Mouse (Mus musculus): ENCODE results near the gene Mapk9. TPM values are rescaled to one million over a fixed set of nuclear protein-coding genes. Genes with fewer than 3 reads are reported as not detected.
A peak's percentile ranks its signal among the peaks of the same experiment; 100 is the strongest.

Gene Mapk9
- total RNA-seq, 2 experiments from 2014 or later = 32.4 to 37.8 TPM

GRCm38 (mm10) chr11:49888469-49888868, 41.9 kb downstream of the Mapk9 start:
- ATAC-seq (ENCODE audit: poor library complexity, severe bottlenecking) = no peak

- no peak for ATAC-seq (ENCODE audit: poor library complexity, severe bottlenecking)
Measured at GRCm38 (mm10) chr11:49891993-49892392, 45.4 kb downstream of the Mapk9 start.

DNA sequence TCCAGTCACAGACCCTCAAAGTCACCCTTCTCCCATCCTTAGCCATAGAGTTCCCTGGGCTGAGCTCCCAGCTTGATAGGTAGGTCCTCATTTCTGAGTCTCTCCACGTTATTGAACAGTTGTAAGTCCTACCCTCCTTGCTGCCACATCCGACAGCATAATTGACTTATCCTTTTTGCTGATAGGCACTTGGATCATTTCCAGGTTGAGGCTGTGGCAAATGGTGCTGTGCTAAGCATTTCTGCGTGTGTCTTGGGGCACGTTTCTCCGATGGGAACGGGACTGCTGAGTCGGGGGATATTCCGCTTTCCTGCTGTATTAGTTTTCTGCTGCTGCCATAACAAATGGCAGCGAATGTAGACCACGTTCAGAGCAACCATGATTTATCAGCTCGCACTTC, 47.3 kb downstream of the Mapk9 start:
- ATAC-seq (ENCODE audit: poor library complexity, severe bottlenecking) = no peak

GRCm38 (mm10) chr11:49895966-49896590, 49.5 kb downstream of the Mapk9 start:
- no peak for ATAC-seq (ENCODE audit: poor library complexity, severe bottlenecking)

GRCm38 (mm10) chr11:49900043-49900442, 53.5 kb downstream of the Mapk9 start:
- ATAC-seq (ENCODE audit: poor library complexity, severe bottlenecking) = no peak

GRCm38 (mm10) chr11:49900962-49901658, 54.6 kb downstream of the Mapk9 start:
- 0 out of 2 replicates have a peak, but pooled peaks have one; percentile 15 for ATAC-seq (ENCODE audit: poor library complexity, severe bottlenecking)

GRCm38 (mm10) chr11:49901659-49902458, 55.3 kb downstream of the Mapk9 start, which contains the start of gene Rasgef1c:
Gene Rasgef1c (plus strand): TSS chr11:49901835.
- peak; percentile 90 for ATAC-seq (ENCODE audit: poor library complexity, severe bottlenecking)

- peak; percentile 75 for ATAC-seq (ENCODE audit: poor library complexity, severe bottlenecking)
Measured at GRCm38 (mm10) chr11:49903333-49903732, 56.8 kb downstream of the Mapk9 start.

DNA sequence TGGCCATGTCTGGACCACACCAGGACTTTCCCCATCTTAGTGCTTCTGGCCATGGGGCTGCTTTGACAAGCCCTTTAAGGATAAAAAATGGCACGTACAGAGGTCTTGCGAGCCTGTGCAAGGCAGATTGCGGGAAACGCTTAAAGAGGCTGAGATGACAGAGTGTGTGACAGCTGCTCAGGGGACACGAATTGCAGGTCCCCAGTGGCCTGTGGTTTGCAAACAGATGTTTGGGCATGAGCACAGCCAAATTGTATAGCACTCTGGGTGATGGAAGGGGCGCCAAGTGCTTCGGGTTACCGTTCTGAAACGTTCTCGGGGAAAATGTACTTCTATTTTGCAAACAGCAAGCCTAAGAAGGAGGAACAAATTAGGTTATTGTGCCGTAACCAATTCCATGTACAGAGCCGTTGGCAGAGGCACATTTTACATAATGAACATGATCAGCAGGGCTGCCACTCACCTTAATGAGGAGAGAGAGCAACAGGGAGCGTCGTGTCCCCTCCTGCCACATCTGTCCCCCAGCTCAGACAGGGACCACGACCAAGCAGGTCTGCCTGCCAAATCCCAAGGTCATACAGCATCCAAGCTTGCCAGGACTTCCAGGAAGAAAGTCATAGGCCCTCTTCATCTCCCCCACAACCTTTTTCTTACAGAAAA, 72.1 kb downstream of the Mapk9 start:
- no peak for ATAC-seq (ENCODE audit: poor library complexity, severe bottlenecking)

- ATAC-seq (ENCODE audit: poor library complexity, severe bottlenecking) = no peak
Measured at GRCm38 (mm10) chr11:49919304-49919703, 72.8 kb downstream of the Mapk9 start.

DNA sequence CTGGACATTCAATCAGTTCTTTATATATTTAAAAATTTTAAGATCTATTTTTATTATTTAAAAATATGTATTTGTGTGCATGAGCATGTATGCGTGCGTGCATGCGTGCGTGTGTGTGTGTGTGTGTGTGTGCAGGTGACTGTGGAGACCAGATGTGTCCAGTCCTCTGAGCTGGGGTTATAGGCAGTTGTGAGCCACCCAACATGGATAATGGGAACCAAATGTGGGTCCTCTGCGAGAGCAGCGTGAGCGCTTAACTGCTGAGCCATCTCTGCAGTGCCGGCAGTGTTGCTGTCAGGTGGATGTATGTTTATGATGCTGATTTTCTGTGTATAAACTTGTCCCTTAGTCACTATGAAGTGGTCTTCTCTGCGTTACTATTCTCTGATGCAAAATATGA, 77.0 kb downstream of the Mapk9 start:
- no peak for ATAC-seq (ENCODE audit: poor library complexity, severe bottlenecking)

- ATAC-seq (ENCODE audit: poor library complexity, severe bottlenecking) = no peak
Measured at GRCm38 (mm10) chr11:49926183-49926582, 79.6 kb downstream of the Mapk9 start.

- ATAC-seq (ENCODE audit: poor library complexity, severe bottlenecking) = no peak
Measured at GRCm38 (mm10) chr11:49927169-49927568, 80.6 kb downstream of the Mapk9 start.

DNA sequence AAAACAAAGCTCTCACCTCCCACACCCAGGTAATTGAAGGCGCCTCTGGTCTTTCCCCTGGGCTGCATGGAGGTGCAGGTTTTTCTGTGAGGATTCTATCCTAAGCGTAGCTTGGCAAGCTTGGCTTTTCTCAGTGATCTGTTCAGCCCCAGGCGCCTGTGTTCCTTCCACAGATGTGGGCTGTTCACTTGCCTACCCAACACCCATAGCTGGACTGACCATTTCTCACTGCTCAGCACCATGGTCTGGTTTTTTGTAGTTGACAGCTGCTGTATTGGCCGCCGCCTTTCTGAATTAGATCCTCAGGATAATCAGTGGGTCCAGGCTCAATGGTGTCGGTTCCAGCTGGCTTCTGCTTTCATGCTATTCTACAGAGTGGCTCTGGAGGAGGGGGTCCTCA, 81.1 kb downstream of the Mapk9 start:
- no peak for ATAC-seq (ENCODE audit: poor library complexity, severe bottlenecking)

GRCm38 (mm10) chr11:49931037-49931625, 84.6 kb downstream of the Mapk9 start:
- no peak for ATAC-seq (ENCODE audit: poor library complexity, severe bottlenecking)

DNA sequence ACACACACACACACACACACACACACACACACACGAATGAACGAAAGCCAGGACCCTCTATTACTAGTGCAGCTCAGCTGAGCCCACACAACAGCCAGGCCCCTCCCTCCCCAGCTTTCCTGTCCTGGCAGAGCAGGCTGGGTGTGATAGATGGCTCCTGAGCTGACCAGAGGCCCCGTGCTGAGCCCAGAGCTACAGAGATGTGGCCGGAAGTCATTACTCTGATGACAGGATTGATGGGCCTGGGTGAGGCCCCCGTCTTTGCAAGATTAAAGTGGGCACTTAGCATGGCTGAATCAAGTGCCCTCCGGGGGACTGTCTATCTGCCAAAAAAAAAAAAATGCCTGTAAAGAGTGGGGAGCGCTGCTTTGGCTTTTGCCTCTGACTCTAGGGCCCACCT, 85.3 kb downstream of the Mapk9 start:
- ATAC-seq (ENCODE audit: poor library complexity, severe bottlenecking) = no peak

GRCm38 (mm10) chr11:49933811-49934210, 87.3 kb downstream of the Mapk9 start:
- no peak for ATAC-seq (ENCODE audit: poor library complexity, severe bottlenecking)

DNA sequence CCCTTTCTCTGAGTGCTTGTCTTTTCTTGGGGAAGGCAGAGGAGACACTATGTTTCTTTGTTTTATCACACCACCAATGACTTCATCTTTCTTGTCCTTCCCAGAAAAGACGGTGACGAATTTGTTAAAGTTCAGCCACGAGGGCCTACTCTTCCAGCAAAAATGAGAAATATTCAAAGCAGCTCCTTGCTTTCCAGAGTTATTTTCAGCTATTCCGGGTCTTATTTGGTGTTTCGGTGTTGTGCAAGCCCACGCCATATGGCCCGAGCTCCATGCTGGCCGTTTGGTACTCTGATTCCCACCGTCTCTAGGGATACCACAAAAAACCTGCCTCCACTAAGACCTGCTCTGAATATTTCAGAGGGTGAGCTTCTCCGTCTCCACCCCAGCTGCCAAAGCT, 87.8 kb downstream of the Mapk9 start:
- no peak for ATAC-seq (ENCODE audit: poor library complexity, severe bottlenecking)
